Mouse (Mus musculus): ENCODE measurements around the gene Gm5294. TPM values are rescaled to one million over a fixed set of nuclear protein-coding genes. Genes with fewer than 3 reads are reported as not detected.

Gm5294 gene
- polyA plus RNA-seq, 2 experiments = not detected

DNA sequence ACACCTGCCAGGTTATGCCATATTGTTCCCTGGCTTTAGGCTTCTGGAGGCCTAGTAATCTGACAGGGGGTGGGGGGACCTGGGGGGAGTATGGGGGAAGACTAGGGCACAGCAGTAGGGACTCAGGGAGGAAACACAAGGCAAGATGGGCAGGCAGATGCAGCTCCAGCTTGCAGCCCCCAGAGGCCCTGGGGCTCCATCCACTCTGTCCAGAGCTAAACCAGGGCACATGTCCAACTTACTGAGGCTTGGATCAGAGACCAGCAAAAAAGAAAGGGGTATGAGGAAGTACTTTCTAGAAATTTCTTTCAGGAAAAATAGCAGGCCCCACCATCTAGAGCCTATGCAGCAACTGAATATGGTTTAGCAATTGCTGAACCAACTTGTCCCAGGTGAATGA, 44.3 kb downstream of the Gm5294 start:
- no peaks in the 10 kb centered on the region for H3K27me3 ChIP-seq (ENCODE audit: control insufficient read depth, insufficient read depth, low read length)
- no peak overlapping the region for H3K27ac ChIP-seq (replicated peaks; ENCODE audit: low read depth, low read length)
- no peaks in the 10 kb centered on the region for H3K4me1 ChIP-seq (ENCODE audit: control insufficient read depth, insufficient read depth, low read length)
- DNase-seq (ENCODE audit: low spot score) (no peak), ATAC-seq (ENCODE audit: low FRiP score, low read depth) (no peak)
- no peak overlapping the region for H3K9ac ChIP-seq (ENCODE audit: low read depth, low read length, severe bottlenecking)
- no peak for TF ChIP-seq POLR2A (IDR thresholded peaks at IDR 0.05; ENCODE audit: borderline replicate concordance, extremely low read depth, insufficient read depth, insufficient read length)
- H3K4me3 ChIP-seq (replicated peaks; ENCODE audit: low read length) = no peak overlapping the region
- H3K4me2 ChIP-seq (replicated peaks; ENCODE audit: low read depth, low read length, severe bottlenecking) = no peak overlapping the region
- H3K36me3 ChIP-seq (ENCODE audit: control insufficient read depth, insufficient read depth, low read length) = no peaks in the 10 kb centered on the region
- H3K9me3 ChIP-seq (ENCODE audit: control insufficient read depth, low read length) = no peaks in the 10 kb centered on the region

- ATAC-seq (ENCODE audit: low FRiP score, low read depth) (no peak), DNase-seq (ENCODE audit: low spot score) (no peak)
- H3K36me3 ChIP-seq (ENCODE audit: control insufficient read depth, insufficient read depth, low read length) = no peaks in the 10 kb centered on the region
- 64% methylated on average over 7 of the region's 7 CpGs for WGBS
- no peak overlapping the region for H3K4me3 ChIP-seq (replicated peaks; ENCODE audit: low read length)
- H3K9ac ChIP-seq (ENCODE audit: low read depth, low read length, severe bottlenecking) = no peak overlapping the region
- no peak for TF ChIP-seq POLR2A (IDR thresholded peaks at IDR 0.05; ENCODE audit: borderline replicate concordance, extremely low read depth, insufficient read depth, insufficient read length)
- no peaks in the 10 kb centered on the region for H3K4me1 ChIP-seq (ENCODE audit: control insufficient read depth, insufficient read depth, low read length)
- no peaks in the 10 kb centered on the region for H3K27me3 ChIP-seq (ENCODE audit: control insufficient read depth, insufficient read depth, low read length)
- H3K4me2 ChIP-seq (replicated peaks; ENCODE audit: low read depth, low read length, severe bottlenecking) = no peak overlapping the region
- H3K27ac ChIP-seq (replicated peaks; ENCODE audit: low read depth, low read length) = no peak overlapping the region
- H3K9me3 ChIP-seq (ENCODE audit: control insufficient read depth, low read length) = no peaks in the 10 kb centered on the region
Observed at GRCm38 (mm10) chr5:138864880-138865279, 45.0 kb downstream of the Gm5294 start.

DNA sequence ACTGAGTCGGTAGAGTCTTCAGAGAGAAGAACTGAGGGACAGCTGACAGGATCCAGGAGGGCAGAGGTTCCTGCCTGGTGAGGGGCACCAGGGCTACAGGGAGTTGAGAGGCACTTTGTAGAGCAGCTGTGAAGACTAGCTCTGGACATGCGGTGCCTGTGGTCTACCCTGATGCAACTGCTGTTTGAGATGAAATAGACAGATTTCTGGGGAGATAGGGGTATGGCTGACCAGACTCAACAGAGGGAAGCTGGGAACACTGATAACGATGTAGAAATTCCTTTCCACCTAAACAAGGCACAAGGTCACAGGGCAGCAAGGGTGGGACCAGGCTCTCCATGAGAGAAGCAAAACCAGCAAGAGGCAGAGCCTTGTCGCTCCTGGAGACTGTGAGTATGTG, 45.8 kb downstream of the Gm5294 start:
- H3K36me3 ChIP-seq (ENCODE audit: control insufficient read depth, insufficient read depth, low read length) = no peaks in the 10 kb centered on the region
- DNase-seq (ENCODE audit: low spot score) (no peak), ATAC-seq (ENCODE audit: low FRiP score, low read depth) (no peak)
- no peaks in the 10 kb centered on the region for H3K4me1 ChIP-seq (ENCODE audit: control insufficient read depth, insufficient read depth, low read length)
- H3K4me3 ChIP-seq (replicated peaks; ENCODE audit: low read length) = no peak overlapping the region
- H3K9me3 ChIP-seq (ENCODE audit: control insufficient read depth, low read length) = no peaks in the 10 kb centered on the region
- TF ChIP-seq POLR2A (IDR thresholded peaks at IDR 0.05; ENCODE audit: borderline replicate concordance, extremely low read depth, insufficient read depth, insufficient read length) = no peak
- H3K27me3 ChIP-seq (ENCODE audit: control insufficient read depth, insufficient read depth, low read length) = no peaks in the 10 kb centered on the region
- no peak overlapping the region for H3K27ac ChIP-seq (replicated peaks; ENCODE audit: low read depth, low read length)
- no peak overlapping the region for H3K4me2 ChIP-seq (replicated peaks; ENCODE audit: low read depth, low read length, severe bottlenecking)
- H3K9ac ChIP-seq (ENCODE audit: low read depth, low read length, severe bottlenecking) = no peak overlapping the region
- 72% methylated on average over 4 of the region's 4 CpGs for WGBS

Other genes with a start within 250 kb of the Gm5294 start
- gene Zfp68, start 200.3 kb upstream of the Gm5294 start, polyA plus RNA-seq (2012; rRNA removed) = 26.1 and 34.1 TPM in 2 replicates
- 80.2 and 88.9 TPM in 2 replicates for gene Zfp68, start 200.3 kb upstream of the Gm5294 start, polyA plus RNA-seq (2014; fragmentation: Nextera tagmentation; extraction: Ambion mirVana)
- gene A430033K04Rik, start 197.2 kb upstream of the Gm5294 start, polyA plus RNA-seq (2012; rRNA removed) = 9.2 and 11.7 TPM in 2 replicates
- gene A430033K04Rik, start 197.2 kb upstream of the Gm5294 start, polyA plus RNA-seq (2014; fragmentation: Nextera tagmentation; extraction: Ambion mirVana) = 10.3 and 14.7 TPM in 2 replicates
- gene Fam20c, start 65.6 kb upstream of the Gm5294 start, polyA plus RNA-seq (2012; rRNA removed) = 10.6 and 12.3 TPM in 2 replicates
- gene Fam20c, start 65.6 kb upstream of the Gm5294 start, polyA plus RNA-seq (2014; fragmentation: Nextera tagmentation; extraction: Ambion mirVana) = 8.5 and 10.9 TPM in 2 replicates
- 27.8 and 34.0 TPM in 2 replicates for gene Pdgfa, start 177.3 kb downstream of the Gm5294 start, polyA plus RNA-seq (2012; rRNA removed)
- 73.4 and 83.4 TPM in 2 replicates for gene Pdgfa, start 177.3 kb downstream of the Gm5294 start, polyA plus RNA-seq (2014; fragmentation: Nextera tagmentation; extraction: Ambion mirVana)